Mouse (Mus musculus): ENCODE results near the gene Nudt16l1. TPM values are rescaled to one million over a fixed set of nuclear protein-coding genes. Genes with fewer than 3 reads are reported as not detected.

Nudt16l1 gene
- polyA plus RNA-seq, 1 experiment, result 46.1 TPM

DNA sequence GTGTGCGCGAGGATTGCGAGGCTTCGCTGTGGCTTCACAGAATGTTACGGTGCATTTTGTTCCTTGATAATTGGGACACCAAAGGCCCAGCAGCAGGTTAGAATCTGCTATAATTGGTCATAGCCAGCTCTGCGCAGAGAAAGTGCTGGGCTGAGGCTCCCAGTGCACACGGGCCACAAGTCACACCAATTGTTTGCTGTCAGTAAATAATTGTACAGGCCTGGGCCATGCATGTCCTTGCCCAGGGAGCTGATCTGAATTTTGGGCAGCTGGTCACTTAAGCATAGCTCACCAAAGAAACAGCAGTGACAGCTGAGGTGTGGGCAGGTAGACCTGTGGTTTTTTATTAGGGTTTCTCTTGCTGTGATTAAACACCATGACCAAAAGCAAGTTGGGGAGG lies 10.6 kb upstream of the Nudt16l1 start:
- H3ac ChIP-seq (ENCODE audit: control insufficient read depth, insufficient read length), result no peak overlapping the region
- TF ChIP-seq MYOG (IDR thresholded peaks at IDR 0.05; ENCODE audit: control insufficient read depth in 1 of 3, insufficient read depth in 1 of 3, insufficient read length in 2 of 3, low read depth in 2 of 3), result no peak
- TF ChIP-seq SRF (IDR thresholded peaks at IDR 0.05; ENCODE audit: control insufficient read depth, insufficient read length, low read depth), result no peak
- no peak for TF ChIP-seq REST (IDR thresholded peaks at IDR 0.05; ENCODE audit: insufficient read depth, insufficient read length)
- no peak for TF ChIP-seq POLR2A (IDR thresholded peaks at IDR 0.05; ENCODE audit: insufficient read length, low read depth)
- TF ChIP-seq MYOD1 (IDR thresholded peaks at IDR 0.05; ENCODE audit: control insufficient read depth in 1 of 3, insufficient read length in 2 of 3, low read depth in 2 of 3), result no peak
- TF ChIP-seq TCF12 (IDR thresholded peaks at IDR 0.05; ENCODE audit: insufficient read depth, poor library complexity, severe bottlenecking), result no peak
- no peak for TF ChIP-seq USF1 (IDR thresholded peaks at IDR 0.05; ENCODE audit: low read depth)
- TF ChIP-seq MAX (IDR thresholded peaks at IDR 0.05; ENCODE audit: low read depth), result no peak
- TF ChIP-seq CEBPB (IDR thresholded peaks at IDR 0.05; ENCODE audit: insufficient read depth, poor library complexity, severe bottlenecking), result no peak
- no peak for TF ChIP-seq E2F4 (IDR thresholded peaks at IDR 0.05; ENCODE audit: insufficient read depth)
- TF ChIP-seq POLR2AphosphoS2 (IDR thresholded peaks at IDR 0.05; ENCODE audit: insufficient read length, low read depth), result no peak
- no peak for TF ChIP-seq TCF3 (IDR thresholded peaks at IDR 0.05; ENCODE audit: insufficient read length, low read depth)
- H3K4me3 ChIP-seq, result no peak overlapping the region
- H3K4me2 ChIP-seq (ENCODE audit: low read depth), result no peak overlapping the region
- H3K27me3 ChIP-seq (ENCODE audit: control insufficient read depth, insufficient read depth, insufficient read length), result no peaks in the 10 kb centered on the region
- peaks cover 5% of the 10 kb centered on the region for H3K36me3 ChIP-seq (ENCODE audit: control insufficient read depth, insufficient read depth)
- no peaks in the 10 kb centered on the region for H3K79me2 ChIP-seq (ENCODE audit: control insufficient read depth, insufficient read depth)

DNA sequence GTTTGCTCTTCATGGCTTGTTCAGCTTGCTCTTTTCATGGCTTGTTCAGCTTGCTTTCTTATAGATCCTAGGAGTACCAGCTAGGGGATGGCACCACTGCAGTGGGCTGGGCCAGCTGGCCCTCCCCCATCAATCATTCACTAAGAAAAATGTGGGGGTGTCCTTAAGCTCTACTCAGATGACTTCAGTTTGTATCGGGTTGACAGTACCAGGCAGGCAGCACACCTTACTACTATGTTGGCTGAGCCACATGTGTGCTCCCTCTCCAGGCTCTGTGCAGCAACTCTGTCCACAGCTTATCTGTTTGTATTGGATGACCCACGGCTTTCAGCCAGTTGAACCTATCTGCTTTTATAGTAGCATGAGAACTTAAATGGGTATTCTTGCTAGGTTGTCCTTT lies 10.1 kb upstream of the Nudt16l1 start:
- H3K27me3 ChIP-seq (ENCODE audit: control insufficient read depth, insufficient read depth, insufficient read length), result no peaks in the 10 kb centered on the region
- H3K79me2 ChIP-seq (ENCODE audit: control insufficient read depth, insufficient read depth), result no peaks in the 10 kb centered on the region
- no peak overlapping the region for H3K4me3 ChIP-seq
- H3K4me2 ChIP-seq (ENCODE audit: low read depth), result no peak overlapping the region
- peaks cover 5% of the 10 kb centered on the region for H3K36me3 ChIP-seq (ENCODE audit: control insufficient read depth, insufficient read depth)
- TF ChIP-seq E2F4 (IDR thresholded peaks at IDR 0.05; ENCODE audit: insufficient read depth) (no peak), POLR2AphosphoS2 (IDR thresholded peaks at IDR 0.05; ENCODE audit: insufficient read length, low read depth) (no peak), REST (IDR thresholded peaks at IDR 0.05; ENCODE audit: insufficient read depth, insufficient read length) (no peak), USF1 (IDR thresholded peaks at IDR 0.05; ENCODE audit: low read depth) (no peak), TCF12 (IDR thresholded peaks at IDR 0.05; ENCODE audit: insufficient read depth, poor library complexity, severe bottlenecking) (no peak), POLR2A (IDR thresholded peaks at IDR 0.05; ENCODE audit: insufficient read length, low read depth) (no peak), MAX (IDR thresholded peaks at IDR 0.05; ENCODE audit: low read depth) (no peak)
- H3ac ChIP-seq (ENCODE audit: control insufficient read depth, insufficient read length), result no peak overlapping the region

DNA sequence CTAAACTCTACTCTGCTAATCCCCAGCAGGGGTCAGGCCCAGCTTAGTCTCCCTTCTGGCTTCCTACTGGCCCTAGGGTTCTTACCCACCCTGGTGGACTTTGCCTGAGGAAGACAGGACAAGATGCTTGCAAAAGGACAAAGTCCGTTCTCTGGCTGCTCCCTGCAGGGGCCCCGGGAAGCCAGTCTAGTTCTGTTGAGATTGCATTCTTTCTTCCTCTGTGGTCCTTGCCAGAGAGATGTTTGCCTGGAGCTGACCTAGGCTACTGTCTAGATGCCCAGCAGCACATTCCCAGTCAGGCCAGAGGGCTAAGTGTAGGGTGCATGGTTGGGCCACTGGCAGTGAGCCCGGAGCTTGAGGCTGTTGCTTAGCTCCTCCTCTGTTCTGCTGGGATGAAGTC lies 6.1 kb upstream of the Nudt16l1 start:
- Histone ChIP-seq H3K4me3 (no peak overlapping the region), H3K36me3 (ENCODE audit: control insufficient read depth, insufficient read depth) (peaks cover 11% of the 10 kb centered on the region), H3K4me2 (ENCODE audit: low read depth) (no peak overlapping the region), H3K79me2 (ENCODE audit: control insufficient read depth, insufficient read depth) (no peaks in the 10 kb centered on the region), H3K27me3 (ENCODE audit: control insufficient read depth, insufficient read depth, insufficient read length) (no peaks in the 10 kb centered on the region), H3ac (ENCODE audit: control insufficient read depth, insufficient read length) (no peak overlapping the region)
- no peak for TF ChIP-seq MYOG (IDR thresholded peaks at IDR 0.05; ENCODE audit: control insufficient read depth in 1 of 3, insufficient read depth in 1 of 3, insufficient read length in 2 of 3, low read depth in 2 of 3)
- no peak for TF ChIP-seq E2F4 (IDR thresholded peaks at IDR 0.05; ENCODE audit: insufficient read depth)
- TF ChIP-seq MYOD1 (IDR thresholded peaks at IDR 0.05; ENCODE audit: control insufficient read depth in 1 of 3, insufficient read length in 2 of 3, low read depth in 2 of 3), result no peak
- TF ChIP-seq USF1 (IDR thresholded peaks at IDR 0.05; ENCODE audit: low read depth), result no peak

DNA sequence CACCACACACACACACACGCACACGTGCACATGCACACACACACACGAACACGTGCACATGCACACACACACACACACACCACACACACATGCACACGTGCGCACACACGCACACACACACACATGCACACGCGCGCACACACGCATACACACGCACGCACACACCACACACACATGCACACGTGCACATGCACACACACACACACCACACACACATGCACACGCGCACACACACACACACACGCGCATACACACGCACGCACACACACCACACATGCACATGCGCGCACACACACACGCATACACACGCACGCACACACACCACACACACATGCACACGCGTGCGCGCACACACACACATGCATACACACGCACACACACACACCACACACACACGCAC lies 3.1 kb upstream of the Nudt16l1 start:
- TF ChIP-seq POLR2A (IDR thresholded peaks at IDR 0.05; ENCODE audit: insufficient read length, low read depth) (peak; percentile 62), USF1 (IDR thresholded peaks at IDR 0.05; ENCODE audit: low read depth) (no peak), E2F4 (IDR thresholded peaks at IDR 0.05; ENCODE audit: insufficient read depth) (no peak), SRF (IDR thresholded peaks at IDR 0.05; ENCODE audit: control insufficient read depth, insufficient read length, low read depth) (no peak), MYOG (IDR thresholded peaks at IDR 0.05; ENCODE audit: control insufficient read depth in 1 of 3, insufficient read depth in 1 of 3, insufficient read length in 2 of 3, low read depth in 2 of 3) (peak in 1 of 3 experiments; percentile 46), TCF3 (IDR thresholded peaks at IDR 0.05; ENCODE audit: insufficient read length, low read depth) (no peak), TCF12 (IDR thresholded peaks at IDR 0.05; ENCODE audit: insufficient read depth, poor library complexity, severe bottlenecking) (no peak), POLR2AphosphoS2 (IDR thresholded peaks at IDR 0.05; ENCODE audit: insufficient read length, low read depth) (no peak), CEBPB (IDR thresholded peaks at IDR 0.05; ENCODE audit: insufficient read depth, poor library complexity, severe bottlenecking) (no peak), MYOD1 (IDR thresholded peaks at IDR 0.05; ENCODE audit: control insufficient read depth in 1 of 3, insufficient read length in 2 of 3, low read depth in 2 of 3) (peak in 1 of 3 experiments; percentile 2), REST (IDR thresholded peaks at IDR 0.05; ENCODE audit: insufficient read depth, insufficient read length) (no peak), MAX (IDR thresholded peaks at IDR 0.05; ENCODE audit: low read depth) (no peak)
- peaks cover 7% of the 10 kb centered on the region for H3K79me2 ChIP-seq (ENCODE audit: control insufficient read depth, insufficient read depth)
- peak overlapping the region; percentile 26 for H3ac ChIP-seq (ENCODE audit: control insufficient read depth, insufficient read length)
- peaks cover 11% of the 10 kb centered on the region for H3K36me3 ChIP-seq (ENCODE audit: control insufficient read depth, insufficient read depth)
- H3K4me3 ChIP-seq, result no peak overlapping the region
- H3K4me2 ChIP-seq (ENCODE audit: low read depth), result no peak overlapping the region
- no peaks in the 10 kb centered on the region for H3K27me3 ChIP-seq (ENCODE audit: control insufficient read depth, insufficient read depth, insufficient read length)

DNA sequence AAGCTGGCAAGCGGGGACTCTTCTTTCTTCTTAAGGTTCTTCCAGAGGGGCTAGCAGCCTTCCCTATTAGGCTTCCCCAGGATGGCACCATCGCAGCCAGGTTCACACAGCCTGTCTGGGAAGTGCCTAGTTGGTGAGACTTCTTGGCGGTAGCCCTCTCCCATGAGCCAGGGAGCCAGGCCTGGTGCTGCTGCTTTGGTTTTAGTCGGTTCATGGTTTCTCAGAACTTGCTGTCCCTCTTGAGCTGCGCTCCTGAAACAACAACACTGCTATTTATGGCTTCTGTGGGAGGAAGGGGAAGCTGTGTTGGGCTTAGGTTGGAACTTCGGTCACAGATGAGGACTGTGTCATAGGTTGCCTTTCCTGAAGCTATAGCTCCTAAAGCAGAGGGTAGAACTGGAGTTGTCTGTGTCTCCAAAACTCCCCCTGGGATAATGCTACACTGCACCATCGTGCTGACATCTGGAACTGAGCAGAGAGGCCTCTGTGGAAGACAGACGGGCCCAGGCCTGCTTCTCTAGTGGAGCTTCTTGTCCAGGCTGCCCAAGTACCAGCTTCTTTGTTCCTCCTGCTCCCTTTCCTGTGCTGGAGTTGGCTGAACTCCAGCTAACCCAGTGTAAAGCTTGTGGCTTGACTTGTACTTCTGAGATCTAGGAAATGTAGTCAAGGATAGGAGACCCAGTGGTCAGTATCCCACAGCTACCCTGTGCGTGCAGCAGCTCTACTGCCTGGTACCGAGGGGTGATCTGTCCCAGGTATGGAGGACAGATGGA lies 2.4 kb upstream of the Nudt16l1 start:
- no peaks in the 10 kb centered on the region for H3K27me3 ChIP-seq (ENCODE audit: control insufficient read depth, insufficient read depth, insufficient read length)
- no peak overlapping the region for H3K4me3 ChIP-seq
- TF ChIP-seq MAX (IDR thresholded peaks at IDR 0.05; ENCODE audit: low read depth) (no peak), REST (IDR thresholded peaks at IDR 0.05; ENCODE audit: insufficient read depth, insufficient read length) (no peak)
- H3K36me3 ChIP-seq (ENCODE audit: control insufficient read depth, insufficient read depth), result peaks cover 16% of the 10 kb centered on the region
- peak overlapping the region; percentile 26 for H3ac ChIP-seq (ENCODE audit: control insufficient read depth, insufficient read length)
- H3K4me2 ChIP-seq (ENCODE audit: low read depth), result no peak overlapping the region
- H3K79me2 ChIP-seq (ENCODE audit: control insufficient read depth, insufficient read depth), result peaks cover 7% of the 10 kb centered on the region

Measured in myocyte (in vitro differentiated cells).